Mouse (Mus musculus) layer of hippocampus, adult 2 months (tissue): ENCODE results near the gene Ndufa10. TPM values are rescaled to one million over a fixed set of nuclear protein-coding genes. Genes with fewer than 3 reads are reported as not detected.

ENCODE experiments used
- DNase-seq, 2 experiments: peaks; one replicate each; pipeline ENCODE4 v3.0.0; 2022; ENCODE audit warnings: low spot score in 2 of 2
- H3K27ac ChIP-seq: fragments of 200-600 bp; 2 replicates; pipeline ENCODE4 v1.8.1; 2022
- H3K4me3 ChIP-seq: fragments of 200-600 bp; 2 replicates; pipeline ENCODE4 v1.8.1; 2022; ENCODE audit warnings: mild to moderate bottlenecking
- CTCF ChIP-seq: fragments of 200-600 bp; conservative IDR thresholded peaks from 2 replicates; pipeline ENCODE4 v1.8.1; 2022; ENCODE audit warnings: antibody characterized with exemption, mild to moderate bottlenecking, moderate library complexity
- total RNA-seq, 2 experiments: library from RNA; stranded (reverse); gene quantifications; 2 replicates each; pipeline ENCODE4 v1.2.3; 2021

Gene Ndufa10
- total RNA-seq, 2 experiments from 2014 or later = 275 to 279 TPM

GRCm38 (mm10) chr1:92448293-92448692 lies 25.4 kb downstream of the Ndufa10 start:
- DNase-seq = no peak
- no peak overlapping the region for H3K27ac ChIP-seq
- no peak overlapping the region for H3K4me3 ChIP-seq
- TF ChIP-seq CTCF = no peak

GRCm38 (mm10) chr1:92441453-92442063 lies 32.1 kb downstream of the Ndufa10 start:
- TF ChIP-seq CTCF = no peak
- no peak overlapping the region for H3K27ac ChIP-seq
- no peak overlapping the region for H3K4me3 ChIP-seq

GRCm38 (mm10) chr1:92440066-92440750 lies 33.5 kb downstream of the Ndufa10 start:
- H3K4me3 ChIP-seq = no peak overlapping the region
- H3K27ac ChIP-seq = 0 out of 2 replicates have a peak overlapping the region, but pooled peaks have one; percentile 32
- no peak for DNase-seq
- TF ChIP-seq CTCF = no peak

More at GRCm38 (mm10) chr1:92441453-92442063, 32.1 kb downstream of the Ndufa10 start:
- no peak for DNase-seq

GRCm38 (mm10) chr1:92437678-92438271 lies 35.9 kb downstream of the Ndufa10 start:
- peak; percentile 44 to 62 for DNase-seq
- peak overlapping the region; percentile 80 for H3K27ac ChIP-seq
- H3K4me3 ChIP-seq = no peak overlapping the region
- TF ChIP-seq CTCF = no peak

GRCm38 (mm10) chr1:92436831-92437321 lies 36.8 kb downstream of the Ndufa10 start:
- Histone ChIP-seq H3K27ac (peak overlapping the region; percentile 80), H3K4me3 (no peak overlapping the region)
- TF ChIP-seq CTCF = no peak
- DNase-seq = peak in 1 of 2 experiments; percentile 27

GRCm38 (mm10) chr1:92434986-92435385 lies 38.7 kb downstream of the Ndufa10 start:
- Histone ChIP-seq H3K27ac (no peak overlapping the region), H3K4me3 (no peak overlapping the region)
- DNase-seq = no peak
- no peak for TF ChIP-seq CTCF

GRCm38 (mm10) chr1:92432791-92433190 lies 40.9 kb downstream of the Ndufa10 start:
- DNase-seq = no peak
- TF ChIP-seq CTCF = no peak

GRCm38 (mm10) chr1:92432098-92432497 lies 41.6 kb downstream of the Ndufa10 start:
- no peak for DNase-seq
- Histone ChIP-seq H3K4me3 (no peak overlapping the region), H3K27ac (peak overlapping the region; percentile 25; the same call in 1 of the 2 replicates)
- TF ChIP-seq CTCF = no peak

More at GRCm38 (mm10) chr1:92432791-92433190, 40.9 kb downstream of the Ndufa10 start:
- no peak overlapping the region for H3K4me3 ChIP-seq
- H3K27ac ChIP-seq = no peak overlapping the region

- no peak for DNase-seq
- no peak overlapping the region for H3K4me3 ChIP-seq
- 0 out of 2 replicates have a peak overlapping the region, but pooled peaks have one; percentile 25 for H3K27ac ChIP-seq
- TF ChIP-seq CTCF = no peak
These were observed 42.2 kb downstream of the Ndufa10 start for GRCm38 (mm10) chr1:92431420-92431819.

GRCm38 (mm10) chr1:92430991-92431390 lies 42.7 kb downstream of the Ndufa10 start:
- H3K4me3 ChIP-seq = no peak overlapping the region
- TF ChIP-seq CTCF = no peak
- DNase-seq = no peak
- no peak overlapping the region for H3K27ac ChIP-seq

- no peak overlapping the region for H3K27ac ChIP-seq
- TF ChIP-seq CTCF = no peak
- H3K4me3 ChIP-seq = no peak overlapping the region
- DNase-seq = no peak
These were observed 48.9 kb downstream of the Ndufa10 start for GRCm38 (mm10) chr1:92424714-92425113.

GRCm38 (mm10) chr1:92405131-92405530 lies 68.5 kb downstream of the Ndufa10 start:
- TF ChIP-seq CTCF = peak; percentile 46
- no peak overlapping the region for H3K4me3 ChIP-seq
- no peak overlapping the region for H3K27ac ChIP-seq
- peak; percentile 18 to 19 for DNase-seq

- TF ChIP-seq CTCF = no peak
- DNase-seq = no peak
- H3K4me3 ChIP-seq = no peak overlapping the region
These were observed 73.1 kb downstream of the Ndufa10 start for GRCm38 (mm10) chr1:92400556-92400955.

More at GRCm38 (mm10) chr1:92400556-92400955, 73.1 kb downstream of the Ndufa10 start:
- no peak overlapping the region for H3K27ac ChIP-seq
